Mouse (Mus musculus): Measurements from ENCODE around the gene Sema5b.

- no peak for TF ChIP-seq CTCF (IDR thresholded peaks at IDR 0.05; ENCODE audit: control insufficient read depth, insufficient read depth, low read length)
- TF ChIP-seq POLR2A (IDR thresholded peaks at IDR 0.05; ENCODE audit: borderline replicate concordance, control insufficient read depth, low read depth, low read length) = no peak
Measured at GRCm38 (mm10) chr16:35694250-35694846, 153.4 kb downstream of the Sema5b start.
